Mouse (Mus musculus) limb, embryonic 14.5 days (tissue): ENCODE measurements around the gene Jam2. TPM values are rescaled to one million over a fixed set of nuclear protein-coding genes. Genes with fewer than 3 reads are reported as not detected.
A peak's percentile ranks its signal among the peaks of the same experiment; 100 is the strongest.

ENCODE experiments used
- ATAC-seq: fragments of 200-750 bp; cut with Nextera tagmentation; 2 replicates; pipeline ENCODE4 v1.8.0; 2017; ENCODE audit warnings: low read depth, moderate number of reproducible peaks, moderate TSS enrichment; ENCODE audit not compliant: low FRiP score
- DNase-seq: peaks from one replicate; pipeline ENCODE4 v3.0.0-alpha.2; 2015; ENCODE audit warnings: low spot score
- H3K27ac ChIP-seq: fragments of 300-500 bp; sonication (generic); replicated peaks from 2 replicates; pipeline ENCODE4 v1.5.1; 2014; ENCODE audit warnings: low read depth, mild to moderate bottlenecking, low read length, moderate library complexity, mixed read lengths
- H3K27me3 ChIP-seq: fragments of 300-500 bp; sonication (generic); 2 replicates; pipeline ENCODE4 v1.6.1; 2014; ENCODE audit warnings: low read length, mixed read lengths; ENCODE audit not compliant: control insufficient read depth, insufficient read depth
- H3K36me3 ChIP-seq: fragments of 300-500 bp; sonication (generic); 2 replicates; pipeline ENCODE4 v1.6.1; 2014; ENCODE audit warnings: mild to moderate bottlenecking, low read length, moderate library complexity, mixed read lengths; ENCODE audit not compliant: control insufficient read depth, insufficient read depth
- H3K4me1 ChIP-seq: fragments of 300-500 bp; sonication (generic); 2 replicates; pipeline ENCODE4 v1.6.1; 2014; ENCODE audit warnings: antibody characterized with exemption, low read length, mixed read lengths; ENCODE audit not compliant: control insufficient read depth, insufficient read depth
- H3K4me2 ChIP-seq: fragments of 300-500 bp; sonication (generic); replicated peaks from 2 replicates; pipeline ENCODE4 v1.6.1; 2014; ENCODE audit warnings: low read depth, mild to moderate bottlenecking, low read length, moderate library complexity; ENCODE audit not compliant: severe bottlenecking
- H3K4me3 ChIP-seq: fragments of 300-500 bp; sonication (generic); replicated peaks from 2 replicates; pipeline ENCODE4 v1.5.1; 2014; ENCODE audit warnings: low read length
- H3K9ac ChIP-seq: fragments of 300-500 bp; sonication (generic); 2 replicates; pipeline ENCODE4 v1.6.1; 2014; ENCODE audit warnings: mild to moderate bottlenecking, low read depth, low read length, moderate library complexity; ENCODE audit not compliant: severe bottlenecking
- H3K9me3 ChIP-seq: fragments of 300-500 bp; sonication (generic); 2 replicates; pipeline ENCODE4 v1.6.1; 2016; ENCODE audit warnings: low read length; ENCODE audit not compliant: control insufficient read depth
- POLR2A ChIP-seq: fragments of 200-500 bp; IDR thresholded peaks from 2 replicates; pipeline ENCODE4 v1.8.0; 2012; ENCODE audit warnings: inconsistent platforms, mild to moderate bottlenecking, moderate library complexity, borderline replicate concordance; ENCODE audit not compliant: insufficient read depth, insufficient read length; ENCODE audit errors: extremely low read depth
- WGBS: fragments of 180-500 bp; shearing (Covaris S2); extraction: QIAGEN DNeasy Blood & Tissue Kit; methylation state at CpG from one replicate; pipeline ENCODE4 v1.1.7; 2014; 5-methylcytosine and 5-hydroxymethylcytosine counted together
- polyA plus RNA-seq, 2 experiments: library from polyadenylated mRNA; depleted of rRNA in 1 of 2; stranded (reverse) in 1 of 2; unstranded in 1 of 2; fragments of >200 nt; fragmentation: Nextera tagmentation in 1 of 2; extraction: Ambion mirVana in 1 of 2; gene quantifications; 2 replicates each; pipeline versions ENCODE4 v1.2.1 to v1.2.3; 2012 to 2014

The Jam2 gene
- polyA plus RNA-seq, 2 experiments = 8.8 to 14.6 TPM

DNA sequence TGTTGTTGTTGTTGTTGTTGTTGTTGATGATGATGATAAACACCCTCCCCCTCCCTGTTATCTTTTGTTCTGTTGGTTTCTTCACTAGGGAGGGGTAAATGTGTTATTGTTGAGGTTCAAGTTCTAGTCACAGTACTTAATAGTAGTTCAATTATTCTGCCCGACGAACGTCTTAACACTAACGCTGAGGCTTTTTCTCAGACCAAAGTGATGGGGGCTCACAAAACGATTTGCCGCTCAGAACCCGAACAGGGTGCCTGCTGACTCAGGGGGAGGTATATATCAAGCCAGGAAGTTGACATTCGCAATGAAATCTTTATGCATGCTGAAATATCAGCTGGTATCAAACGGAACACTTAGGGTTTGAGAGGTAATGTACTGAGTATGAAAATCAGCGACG is 1.4 kb downstream of the Jam2 start:
- no peak for DNase-seq
- peaks cover 17% of the 10 kb centered on the region for H3K27me3 ChIP-seq
- H3K9ac ChIP-seq = no peak overlapping the region
- WGBS = 34% methylated on average over 11 of the region's 11 CpGs
- H3K36me3 ChIP-seq = no peaks in the 10 kb centered on the region
- TF ChIP-seq POLR2A = no peak
- H3K9me3 ChIP-seq = no peaks in the 10 kb centered on the region
- peak overlapping the region; percentile 91 for H3K4me2 ChIP-seq
- ATAC-seq = no peak
- peak overlapping the region; percentile 62 for H3K4me3 ChIP-seq
- peaks cover 7% of the 10 kb centered on the region; the same call in 1 of the 2 replicates for H3K4me1 ChIP-seq
- H3K27ac ChIP-seq = no peak overlapping the region

DNA sequence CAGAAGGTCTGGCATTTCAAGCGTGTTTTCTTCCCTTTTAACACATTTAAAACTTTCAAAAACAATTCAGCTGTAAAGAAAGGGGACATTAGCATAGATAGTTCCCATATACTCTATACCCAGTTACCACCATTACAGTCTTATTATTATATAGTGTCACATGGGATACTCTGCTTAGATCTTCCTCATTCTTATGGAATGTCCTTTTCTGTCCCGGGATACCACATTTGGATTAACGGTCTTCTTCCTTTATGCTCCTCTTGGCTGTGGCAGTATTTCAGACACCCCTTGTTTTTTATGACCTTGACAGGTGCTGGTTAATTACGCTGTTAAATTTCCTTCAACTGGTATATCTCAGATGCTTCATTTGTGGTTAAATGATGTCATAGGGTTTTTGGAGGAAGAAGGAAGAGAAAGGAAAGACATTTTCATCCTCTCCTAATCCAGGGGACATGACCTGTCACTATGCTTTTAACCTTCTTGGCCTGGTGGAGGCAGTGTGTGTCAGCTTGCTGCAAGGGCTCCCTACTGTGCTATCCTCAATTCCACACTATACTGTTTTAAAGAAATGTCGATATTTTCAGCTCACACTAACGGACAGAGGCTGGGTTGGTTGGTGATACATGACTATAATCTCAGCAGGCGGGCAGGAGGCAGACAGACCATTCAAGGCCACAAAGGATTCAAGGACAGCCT is 2.3 kb downstream of the Jam2 start:
- Histone ChIP-seq H3K9me3 (no peaks in the 10 kb centered on the region), H3K4me1 (peaks cover 7% of the 10 kb centered on the region; the same call in 1 of the 2 replicates), H3K27ac (no peak overlapping the region), H3K4me2 (no peak overlapping the region), H3K4me3 (no peak overlapping the region), H3K9ac (no peak overlapping the region), H3K36me3 (no peaks in the 10 kb centered on the region), H3K27me3 (peaks cover 17% of the 10 kb centered on the region)
- no peak for ATAC-seq
- no peak for DNase-seq
- 50% methylated on average over 7 of the region's 7 CpGs for WGBS
- no peak for TF ChIP-seq POLR2A

- no peak overlapping the region for H3K27ac ChIP-seq
- no peaks in the 10 kb centered on the region for H3K9me3 ChIP-seq
- H3K4me2 ChIP-seq = no peak overlapping the region
- H3K4me3 ChIP-seq = no peak overlapping the region
- ATAC-seq = no peak
- no peak for DNase-seq
- H3K9ac ChIP-seq = no peak overlapping the region
- whole genome bisulfite sequencing = 62% methylated on average over 6 of the region's 6 CpGs
- peaks cover 17% of the 10 kb centered on the region for H3K27me3 ChIP-seq
- TF ChIP-seq POLR2A = no peak
- H3K36me3 ChIP-seq = no peaks in the 10 kb centered on the region
- peaks cover 3% of the 10 kb centered on the region; the same call in 1 of the 2 replicates for H3K4me1 ChIP-seq
These were observed 4.5 kb downstream of the Jam2 start for GRCm38 (mm10) chr16:84778431-84778830.

- Histone ChIP-seq H3K4me1 (no peaks in the 10 kb centered on the region), H3K27me3 (peaks cover 17% of the 10 kb centered on the region), H3K4me3 (no peak overlapping the region), H3K27ac (no peak overlapping the region), H3K36me3 (no peaks in the 10 kb centered on the region), H3K9ac (no peak overlapping the region), H3K4me2 (no peak overlapping the region), H3K9me3 (no peaks in the 10 kb centered on the region)
- DNase-seq = no peak
- 79% methylated on average over 6 of the region's 6 CpGs for WGBS
- TF ChIP-seq POLR2A = no peak
- no peak for ATAC-seq
These were observed 5.1 kb downstream of the Jam2 start for GRCm38 (mm10) chr16:84778861-84779630.

DNA sequence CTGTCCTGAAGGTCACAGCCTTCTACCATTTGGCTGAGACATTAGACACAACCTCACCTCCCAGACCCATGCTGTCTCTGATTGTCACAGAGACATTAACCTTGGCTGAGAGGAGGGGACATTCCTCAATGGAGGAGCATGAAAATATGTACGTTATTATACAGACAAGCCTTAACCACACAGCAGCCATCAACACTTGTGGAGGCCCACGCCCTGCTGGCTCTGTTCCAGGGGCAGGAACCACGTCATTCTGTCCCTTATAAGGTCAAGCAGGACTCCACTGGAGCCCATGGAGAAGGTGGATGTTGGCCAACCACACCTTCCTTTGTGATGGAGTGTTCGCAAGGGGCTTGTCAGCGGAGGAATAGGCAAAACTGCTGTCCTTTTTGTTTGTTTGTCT is 5.8 kb downstream of the Jam2 start:
- Histone ChIP-seq H3K9me3 (no peaks in the 10 kb centered on the region), H3K9ac (no peak overlapping the region), H3K4me2 (no peak overlapping the region), H3K4me1 (no peaks in the 10 kb centered on the region), H3K4me3 (no peak overlapping the region), H3K36me3 (no peaks in the 10 kb centered on the region), H3K27ac (no peak overlapping the region), H3K27me3 (peaks cover 17% of the 10 kb centered on the region)
- TF ChIP-seq POLR2A = no peak
- ATAC-seq (no peak), DNase-seq (no peak)
- 79% methylated on average over 5 of the region's 5 CpGs for WGBS
